Comparison of ENCODE assay signal across 26 mouse cellular contexts in the genomic region with DNA sequence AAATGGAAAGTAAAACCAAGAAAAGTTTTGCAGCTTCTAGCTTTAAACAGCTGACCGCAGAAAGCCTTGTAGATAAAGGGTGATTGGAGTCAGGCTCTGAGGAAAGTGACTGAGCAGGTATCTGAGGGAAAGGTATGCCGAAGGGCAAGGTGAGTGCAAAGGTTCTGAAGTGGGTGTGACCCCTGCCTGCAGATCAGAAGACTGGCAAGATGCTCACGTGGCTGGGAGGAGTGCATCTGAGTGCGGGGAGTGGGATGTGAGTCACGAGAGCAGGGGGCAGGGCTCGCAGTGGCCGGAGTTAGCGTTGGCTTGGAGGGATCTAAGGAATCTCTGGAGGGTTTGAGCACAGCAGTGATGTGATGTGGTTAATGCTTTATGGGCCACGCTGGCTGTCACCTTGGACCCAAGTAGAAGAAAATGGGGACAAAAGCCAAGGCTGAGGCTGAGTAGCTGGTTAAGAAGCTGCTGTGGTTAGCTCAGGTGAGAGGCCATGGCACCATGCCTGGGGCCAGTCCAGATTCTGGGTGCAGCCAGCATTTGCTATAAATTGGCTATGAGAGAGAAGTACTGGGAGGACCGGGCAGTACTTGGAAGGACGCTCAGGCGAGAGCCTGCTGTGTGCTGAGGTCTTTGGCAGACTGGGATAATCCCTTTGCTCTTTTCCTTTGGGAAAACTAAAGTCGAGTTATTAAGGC. TPM values are rescaled to one million over a fixed set of nuclear protein-coding genes. Genes with fewer than 3 reads are reported as not detected.
A peak's percentile ranks its signal among the peaks of the same experiment; 100 is the strongest.
DNase-seq lines count a peak whose midpoint lies in the region; ATAC-seq and TF ChIP-seq lines count a peak whose summit lies in the region.
"Had no signal": no experiment of that assay in that cellular context is flagged by ENCODE, and none has a peak within 500 bp of the region (broad histone marks: within the 10 kb centered on the region; RNA-seq: fewer than 3 reads in every experiment).

No protein-coding gene starts in this region.

- no peaks in the 10 kb centered on the region for H3K9me3 ChIP-seq in lung, postnatal 0 days (ENCODE audit: low read length)
- no peaks in the 10 kb centered on the region for H3K9me3 ChIP-seq in intestine, postnatal 0 days (ENCODE audit: control insufficient read depth)
- H3K9me3 ChIP-seq: embryonic facial prominence, embryonic 12.5 days; neural tube, embryonic 15.5 days had no signal

- no peaks in the 10 kb centered on the region for H3K27me3 ChIP-seq in lung, postnatal 0 days (replicated peaks; ENCODE audit: insufficient read depth, low read length)
- no peaks in the 10 kb centered on the region for H3K27me3 ChIP-seq in intestine, postnatal 0 days (replicated peaks; ENCODE audit: control insufficient read depth, insufficient read depth, low read length)
- H3K27me3 ChIP-seq: embryonic facial prominence, embryonic 12.5 days; neural tube, embryonic 15.5 days had no signal

- no peak overlapping the region for H3K27ac ChIP-seq in lung, postnatal 0 days (ENCODE audit: low read length)
- peak overlapping the region; percentile 71 for H3K27ac ChIP-seq in intestine, postnatal 0 days (ENCODE audit: low read depth, low read length)
- H3K27ac ChIP-seq: embryonic facial prominence, embryonic 12.5 days; layer of hippocampus, adult 2 months; neural tube, embryonic 15.5 days had no signal

- no peak overlapping the region for H3K9ac ChIP-seq in lung, postnatal 0 days (replicated peaks; ENCODE audit: low read depth)
- no peak overlapping the region for H3K9ac ChIP-seq in intestine, postnatal 0 days (ENCODE audit: low read depth, low read length)
- H3K9ac ChIP-seq: embryonic facial prominence, embryonic 12.5 days; neural tube, embryonic 15.5 days had no signal

- H3K4me3 ChIP-seq in lung, postnatal 0 days (ENCODE audit: low read depth, low read length), result no peak overlapping the region
- no peak overlapping the region for H3K4me3 ChIP-seq in intestine, postnatal 0 days (ENCODE audit: low read depth, low read length)
- H3K4me3 ChIP-seq: embryonic facial prominence, embryonic 12.5 days; erythroblast, embryonic 14.5 days; layer of hippocampus, adult 2 months; neural tube, embryonic 15.5 days had no signal

- WGBS in lung, postnatal 0 days, result 82% methylated on average over 13 of the region's 13 CpGs
- WGBS in intestine, postnatal 0 days, result 56% methylated on average over 13 of the region's 13 CpGs

- no peak for TF ChIP-seq CTCF in lung, postnatal 0 days (IDR thresholded peaks at IDR 0.05)
- no peak for TF ChIP-seq CTCF in intestine, postnatal 0 days (IDR thresholded peaks at IDR 0.05; ENCODE audit: low read depth)

- no peak for ATAC-seq in lung, postnatal 0 days
- ATAC-seq in intestine, postnatal 0 days, result peak; percentile 67
- no peak for ATAC-seq in granulocyte monocyte progenitor cell, adult 5-6 weeks (replicated peaks; ENCODE audit: poor library complexity, severe bottlenecking)
- ATAC-seq: forebrain, embryonic 14.5 days; inflammation-experienced regulatory T-cells, adult 6 months; midbrain, embryonic 16.5 days had no signal

- H3K36me3 ChIP-seq in lung, postnatal 0 days (ENCODE audit: insufficient read depth, low read length), result peaks cover 62% of the 10 kb centered on the region
- H3K36me3 ChIP-seq in intestine, postnatal 0 days (ENCODE audit: control insufficient read depth, insufficient read depth), result peaks cover 83% of the 10 kb centered on the region

- peaks cover 6% of the 10 kb centered on the region; the same call in 1 of the 2 replicates for H3K4me1 ChIP-seq in lung, postnatal 0 days (ENCODE audit: insufficient read depth, low read depth, low read length)
- peaks cover 6% of the 10 kb centered on the region; the same call in 1 of the 2 replicates for H3K4me1 ChIP-seq in intestine, postnatal 0 days (replicated peaks; ENCODE audit: control insufficient read depth, insufficient read depth, low read length)

- DNase-seq in kidney, adult 11 months, result peak; percentile 74
- DNase-seq in kidney, postnatal 4 days, result no peak
- peak; percentile 57 to 59 for DNase-seq in lung, adult 18-20 months
- no peak for DNase-seq in lung, postnatal 0 days (ENCODE audit: low spot score)
- DNase-seq in Muller cell, postnatal 12 days (ENCODE audit: inconsistent ontology term), result no peak
- DNase-seq: cerebellum, adult 2 months; gastrocnemius, postnatal 36 days; heart, postnatal 10 days; lung, postnatal 14 days; spleen, adult 18-20 months; thymus, adult 18-20 months had no signal

- no peak for TF ChIP-seq EP300 in lung, postnatal 0 days (IDR thresholded peaks at IDR 0.05)

- H3K4me2 ChIP-seq in lung, postnatal 0 days (replicated peaks; ENCODE audit: low read depth, low read length), result no peak overlapping the region
- no peak overlapping the region for H3K4me2 ChIP-seq in intestine, postnatal 0 days (replicated peaks; ENCODE audit: low read depth)
- H3K4me2 ChIP-seq: embryonic facial prominence, embryonic 12.5 days; heart, embryonic 11.5 days; neural tube, embryonic 15.5 days had no signal

RNA-seq across cellular contexts. Expression of a gene that starts 7.6 kb away (rescaled TPM):
- 9.4 and 13.3 TPM in 2 replicates for polyA plus RNA-seq in lung, postnatal 0 days (2015; fragmentation: Nextera tagmentation; extraction: Ambion mirVana)
- 11.1 and 12.2 TPM in 2 replicates for polyA plus RNA-seq in intestine, postnatal 0 days (2015; fragmentation: Nextera tagmentation; extraction: Ambion mirVana)
- 25.2 and 25.4 TPM in 2 replicates for total RNA-seq in granulocyte monocyte progenitor cell, adult 5-6 weeks (2014; fragmentation: Nextera tagmentation)
- total RNA-seq in granulocyte monocyte progenitor cell, adult 5-6 weeks (2017), result 20.3 and 22.6 TPM in 2 replicates

RNA-seq across cellular contexts. Expression of a gene that starts 17.4 kb away (rescaled TPM):
- polyA plus RNA-seq in lung, postnatal 0 days (2015; fragmentation: Nextera tagmentation; extraction: Ambion mirVana), result 0.05 and 0.11 TPM in 2 replicates
- 0.05 TPM in 1 of 2 replicates, not detected in the other for polyA plus RNA-seq in intestine, postnatal 0 days (2015; fragmentation: Nextera tagmentation; extraction: Ambion mirVana)
- not detected in 2 replicates for total RNA-seq in granulocyte monocyte progenitor cell, adult 5-6 weeks (2014; fragmentation: Nextera tagmentation)
- total RNA-seq in granulocyte monocyte progenitor cell, adult 5-6 weeks (2017), result not detected in 2 replicates
- total RNA-seq: gastrocnemius, postnatal 36 days had no signal
- polyA plus RNA-seq: erythroblast, embryonic 14.5 days had no signal

RNA-seq across cellular contexts. Expression of a gene that starts 30.8 kb away (rescaled TPM):
- 366 and 392 TPM in 2 replicates for polyA plus RNA-seq in lung, postnatal 0 days (2015; fragmentation: Nextera tagmentation; extraction: Ambion mirVana)
- polyA plus RNA-seq in intestine, postnatal 0 days (2015; fragmentation: Nextera tagmentation; extraction: Ambion mirVana), result 47.2 and 47.3 TPM in 2 replicates
- 4.7 TPM in 1 of 2 replicates, not detected in the other for total RNA-seq in granulocyte monocyte progenitor cell, adult 5-6 weeks (2014; fragmentation: Nextera tagmentation)
- 1.3 TPM in 1 of 2 replicates, not detected in the other for total RNA-seq in granulocyte monocyte progenitor cell, adult 5-6 weeks (2017)

RNA-seq across cellular contexts. Expression of a gene that starts 33.1 kb away (rescaled TPM):
- polyA plus RNA-seq in lung, postnatal 0 days (2015; fragmentation: Nextera tagmentation; extraction: Ambion mirVana), result not detected in 2 replicates
- polyA plus RNA-seq in intestine, postnatal 0 days (2015; fragmentation: Nextera tagmentation; extraction: Ambion mirVana), result not detected in 2 replicates
- not detected in 2 replicates for total RNA-seq in granulocyte monocyte progenitor cell, adult 5-6 weeks (2014; fragmentation: Nextera tagmentation)
- total RNA-seq in granulocyte monocyte progenitor cell, adult 5-6 weeks (2017), result not detected in 2 replicates
- total RNA-seq: adrenal gland, postnatal 4 days; gastrocnemius, postnatal 36 days; heart, postnatal 10 days; layer of hippocampus, adult 2 months; left cerebral cortex, postnatal 25 days had no signal
- polyA plus RNA-seq: cerebellum, adult 2 months; embryonic facial prominence, embryonic 12.5 days; erythroblast, embryonic 14.5 days; forebrain, embryonic 14.5 days; heart, embryonic 11.5 days; hindbrain, embryonic 11.5 days; inflammation-experienced regulatory T-cells, adult 6 months; limb, embryonic 14.5 days; liver, embryonic 16.5 days; midbrain, embryonic 16.5 days; neural tube, embryonic 15.5 days had no signal

Comparison
In these comparisons a context has a peak if more than half of its experiments do, and no peak if none do; other contexts are left out.
1. DNase-seq: peak in kidney, adult 11 months (single experiment) and lung, adult 18-20 months (2 of 2); none in kidney, postnatal 4 days (0 of 2), lung, postnatal 0 days (single experiment) and Muller cell, postnatal 12 days (single experiment).